Mouse (Mus musculus): ENCODE measurements around the gene Paqr7.

DNA sequence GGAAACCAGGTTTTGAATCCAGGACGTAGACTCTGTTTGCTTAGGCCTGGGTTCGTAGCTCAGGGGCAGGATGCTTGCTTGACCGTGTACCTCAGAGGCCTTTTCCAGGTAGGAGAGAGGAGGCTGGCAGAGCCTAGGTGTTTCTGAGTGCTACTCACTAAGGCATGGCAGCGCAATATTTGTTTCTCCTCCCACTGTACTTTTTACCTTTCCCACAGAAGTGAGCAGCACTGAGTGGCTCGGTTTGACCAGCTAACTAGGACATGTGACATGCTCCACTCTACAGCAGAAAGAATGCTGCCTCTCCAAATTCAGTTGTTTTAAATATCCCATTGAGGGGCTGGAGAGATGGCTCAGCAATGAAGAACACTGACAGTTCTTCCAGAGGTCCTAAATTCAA, 8.3 kb upstream of the Paqr7 start:
- TF ChIP-seq CTCF (conservative IDR thresholded peaks at IDR 0.05 in 1 of 2, IDR thresholded peaks at IDR 0.05 in 1 of 2; ENCODE audit: low read depth in 2 of 2, low read length in 2 of 2) (no peak), SMC3 (IDR thresholded peaks at IDR 0.05; ENCODE audit: low read depth, low read length) (no peak), POLR2A (IDR thresholded peaks at IDR 0.05; ENCODE audit: low read depth, low read length) (no peak), NELFE (IDR thresholded peaks at IDR 0.05; ENCODE audit: low read depth, low read length) (no peak), SIN3A (IDR thresholded peaks at IDR 0.05; ENCODE audit: low read length) (no peak), USF2 (conservative IDR thresholded peaks at IDR 0.05; ENCODE audit: low read depth, low read length) (no peak), ZNF384 (IDR thresholded peaks at IDR 0.05; ENCODE audit: low read depth, low read length) (no peak), EP300 (IDR thresholded peaks at IDR 0.05; ENCODE audit: low read length) (no peak), UBTF (IDR thresholded peaks at IDR 0.05; ENCODE audit: low read depth, low read length) (no peak)
